Mouse (Mus musculus) spleen, adult 2 months (tissue): ENCODE results near the gene Gorasp2.

ENCODE experiments used
- CTCF ChIP-seq: fragments of 200-500 bp; IDR thresholded peaks from 2 replicates; pipeline ENCODE4 v1.5.1; 2011; ENCODE audit warnings: mild to moderate bottlenecking, inconsistent platforms; ENCODE audit not compliant: insufficient read depth, insufficient read length, insufficient replicate concordance; ENCODE audit errors: extremely low read depth
- POLR2A ChIP-seq: fragments of 200-500 bp; IDR thresholded peaks from 2 replicates; pipeline ENCODE4 v1.6.1; 2011; ENCODE audit warnings: low read depth, low read length, inconsistent platforms

DNA sequence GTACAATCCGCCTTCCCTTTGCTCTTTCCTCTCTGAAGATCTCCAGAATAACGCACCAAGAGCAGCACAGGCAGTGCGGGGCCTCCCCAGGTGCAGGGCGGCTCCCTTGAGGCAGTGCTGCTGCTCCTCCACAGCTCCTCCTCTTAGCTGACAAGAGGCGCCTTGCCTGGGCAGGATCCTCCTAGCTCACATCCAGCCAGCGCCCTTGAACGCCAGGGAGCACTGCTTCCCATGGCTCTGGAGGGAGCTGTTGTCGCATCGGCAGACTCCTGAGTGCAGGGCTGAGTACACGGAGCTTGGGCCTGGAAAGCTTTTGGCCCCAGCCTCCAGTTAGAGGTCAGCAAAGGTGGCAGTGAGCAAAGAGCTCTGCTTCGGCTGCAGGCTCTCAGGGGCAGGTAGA, 28.8 kb downstream of the Gorasp2 start:
- no peak for TF ChIP-seq POLR2A
- TF ChIP-seq CTCF, result no peak
